Mouse (Mus musculus): ENCODE measurements around the gene Npy1r. TPM values are rescaled to one million over a fixed set of nuclear protein-coding genes. Genes with fewer than 3 reads are reported as not detected.

The Npy1r gene
- polyA plus RNA-seq, 1 experiment: 5.6 TPM

DNA sequence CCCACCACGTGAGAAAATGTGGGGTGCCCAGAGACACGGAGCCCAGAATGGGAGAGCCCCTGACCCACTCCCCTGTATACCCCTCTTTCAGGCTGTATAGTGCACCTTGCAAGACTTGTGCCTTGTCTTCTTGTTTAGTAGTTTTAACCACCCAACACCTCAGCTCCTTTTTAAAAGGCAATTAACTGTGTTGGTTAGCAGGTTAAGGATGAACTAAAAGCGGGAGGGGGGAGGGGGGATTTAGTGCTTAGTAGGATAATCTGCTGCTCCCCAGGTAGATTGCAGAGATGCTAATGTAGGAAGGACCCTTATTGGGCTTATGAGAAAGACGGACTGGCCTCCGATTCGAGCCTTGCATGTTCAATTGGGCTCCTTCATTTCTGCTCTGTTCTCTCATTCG lies 1.0 kb downstream of the Npy1r start:
- H3K4me1 ChIP-seq (ENCODE audit: control insufficient read depth, insufficient read depth, low read length): no peaks in the 10 kb centered on the region
- no peak for DNase-seq
- WGBS: 8% methylated on average over 7 of the region's 7 CpGs
- no peaks in the 10 kb centered on the region; the same call in 1 of the 2 replicates for H3K27me3 ChIP-seq (replicated peaks; ENCODE audit: control insufficient read depth, insufficient read depth, low read length)
- no peak for TF ChIP-seq POLR2A (IDR thresholded peaks at IDR 0.05; ENCODE audit: low read depth, low read length)
- TF ChIP-seq CTCF (conservative IDR thresholded peaks at IDR 0.05; ENCODE audit: insufficient read depth, insufficient read length, low read depth, low read length): no peak
- H3K36me3 ChIP-seq (ENCODE audit: control insufficient read depth, insufficient read depth, low read length): no peaks in the 10 kb centered on the region
- H3K27ac ChIP-seq (ENCODE audit: insufficient read depth, low read depth, low read length): no peak overlapping the region
- peak overlapping the region; percentile 37; the same call in 1 of the 2 replicates for H3K4me3 ChIP-seq (ENCODE audit: insufficient read depth, low read depth, low read length)

DNA sequence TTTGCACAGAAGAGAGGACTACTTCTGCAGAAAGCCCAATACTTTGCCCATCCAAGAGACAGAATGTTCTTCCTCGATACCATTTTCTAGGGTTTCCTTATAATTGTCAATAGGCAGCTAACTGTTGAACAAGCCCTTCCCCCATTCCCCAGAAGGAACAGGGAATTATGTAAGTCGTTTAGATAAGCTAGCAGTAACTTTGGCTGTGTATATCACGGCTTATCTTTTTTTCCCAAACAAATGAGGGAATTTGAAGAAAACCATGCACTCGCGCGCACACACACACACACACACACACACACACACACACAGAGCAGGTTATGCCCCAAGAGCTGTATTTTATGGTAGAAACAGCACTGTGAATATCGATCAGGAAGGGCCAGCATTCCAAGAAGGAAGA lies 1.8 kb downstream of the Npy1r start:
- TF ChIP-seq CTCF (conservative IDR thresholded peaks at IDR 0.05; ENCODE audit: insufficient read depth, insufficient read length, low read depth, low read length) (no peak), POLR2A (IDR thresholded peaks at IDR 0.05; ENCODE audit: low read depth, low read length) (no peak)
- Histone ChIP-seq H3K36me3 (ENCODE audit: control insufficient read depth, insufficient read depth, low read length) (no peaks in the 10 kb centered on the region), H3K27me3 (replicated peaks; ENCODE audit: control insufficient read depth, insufficient read depth, low read length) (no peaks in the 10 kb centered on the region; the same call in 1 of the 2 replicates), H3K4me3 (ENCODE audit: insufficient read depth, low read depth, low read length) (no peak overlapping the region), H3K4me1 (ENCODE audit: control insufficient read depth, insufficient read depth, low read length) (no peaks in the 10 kb centered on the region), H3K27ac (ENCODE audit: insufficient read depth, low read depth, low read length) (no peak overlapping the region)
- no peak for DNase-seq
- WGBS: 72% methylated on average over 7 of the region's 7 CpGs

DNA sequence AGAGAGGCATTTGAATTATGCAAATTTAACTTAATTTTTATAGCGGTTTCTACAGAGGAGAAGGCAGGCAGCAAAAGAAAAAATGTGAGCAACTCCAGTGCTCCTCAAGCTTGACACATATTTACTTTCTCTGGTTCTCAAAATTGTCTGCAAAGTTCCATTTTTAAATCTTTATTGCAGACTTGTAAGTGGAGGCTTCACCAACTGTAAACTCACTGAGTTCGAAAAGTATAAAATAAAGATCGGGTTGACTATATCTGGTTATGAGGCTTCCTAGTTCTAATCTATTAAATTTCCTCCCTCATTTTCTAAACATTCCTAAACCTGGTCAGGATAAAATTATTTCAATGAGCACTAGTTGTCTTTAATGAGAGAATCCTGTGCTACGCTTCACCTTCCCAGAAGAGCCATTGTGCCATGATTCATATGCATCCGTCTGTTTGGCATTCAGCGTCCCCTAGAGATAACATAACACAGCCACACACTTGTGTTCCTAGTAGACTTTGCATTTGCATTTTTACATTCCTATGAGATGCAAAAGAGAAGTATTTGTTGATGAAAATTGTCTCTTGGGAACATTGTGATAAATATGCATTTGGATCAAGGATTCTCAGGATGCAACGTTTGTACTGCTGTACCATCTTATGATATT lies 17.5 kb downstream of the Npy1r start:
- no peak for TF ChIP-seq CTCF (conservative IDR thresholded peaks at IDR 0.05; ENCODE audit: insufficient read depth, insufficient read length, low read depth, low read length)
- no peak for TF ChIP-seq POLR2A (IDR thresholded peaks at IDR 0.05; ENCODE audit: low read depth, low read length)
- Histone ChIP-seq H3K27me3 (replicated peaks; ENCODE audit: control insufficient read depth, insufficient read depth, low read length) (no peaks in the 10 kb centered on the region), H3K36me3 (ENCODE audit: control insufficient read depth, insufficient read depth, low read length) (no peaks in the 10 kb centered on the region), H3K4me3 (ENCODE audit: insufficient read depth, low read depth, low read length) (no peak overlapping the region), H3K4me1 (ENCODE audit: control insufficient read depth, insufficient read depth, low read length) (no peaks in the 10 kb centered on the region), H3K27ac (ENCODE audit: insufficient read depth, low read depth, low read length) (no peak overlapping the region)
- 85% methylated on average over 7 of the region's 7 CpGs for WGBS
- DNase-seq: no peak

DNA sequence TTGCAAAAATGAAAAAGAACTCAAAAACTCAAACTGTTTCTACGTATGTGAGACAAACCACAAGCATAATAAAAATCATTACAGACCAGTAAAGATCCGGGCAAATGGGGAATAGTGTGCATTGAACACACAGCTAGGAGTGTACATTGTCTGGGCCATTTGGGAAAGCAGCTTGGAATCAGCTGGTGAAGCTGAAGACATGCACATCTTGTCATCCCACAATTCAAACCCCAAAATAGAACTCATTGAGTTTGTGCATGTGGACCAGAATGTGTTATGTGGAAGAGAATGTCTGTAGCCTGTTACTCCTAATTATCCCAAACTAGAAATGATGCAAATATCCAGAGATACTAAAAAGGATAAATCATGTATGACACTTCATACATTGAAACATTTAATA lies 25.8 kb downstream of the Npy1r start:
- no peaks in the 10 kb centered on the region for H3K4me1 ChIP-seq (ENCODE audit: control insufficient read depth, insufficient read depth, low read length)
- H3K27me3 ChIP-seq (replicated peaks; ENCODE audit: control insufficient read depth, insufficient read depth, low read length): no peaks in the 10 kb centered on the region
- no peak overlapping the region for H3K4me3 ChIP-seq (ENCODE audit: insufficient read depth, low read depth, low read length)
- TF ChIP-seq POLR2A (IDR thresholded peaks at IDR 0.05; ENCODE audit: low read depth, low read length) (no peak), CTCF (conservative IDR thresholded peaks at IDR 0.05; ENCODE audit: insufficient read depth, insufficient read length, low read depth, low read length) (no peak)
- H3K36me3 ChIP-seq (ENCODE audit: control insufficient read depth, insufficient read depth, low read length): no peaks in the 10 kb centered on the region
- WGBS: 86% methylated on average over 2 of the region's 2 CpGs
- DNase-seq: no peak
- no peak overlapping the region for H3K27ac ChIP-seq (ENCODE audit: insufficient read depth, low read depth, low read length)

DNA sequence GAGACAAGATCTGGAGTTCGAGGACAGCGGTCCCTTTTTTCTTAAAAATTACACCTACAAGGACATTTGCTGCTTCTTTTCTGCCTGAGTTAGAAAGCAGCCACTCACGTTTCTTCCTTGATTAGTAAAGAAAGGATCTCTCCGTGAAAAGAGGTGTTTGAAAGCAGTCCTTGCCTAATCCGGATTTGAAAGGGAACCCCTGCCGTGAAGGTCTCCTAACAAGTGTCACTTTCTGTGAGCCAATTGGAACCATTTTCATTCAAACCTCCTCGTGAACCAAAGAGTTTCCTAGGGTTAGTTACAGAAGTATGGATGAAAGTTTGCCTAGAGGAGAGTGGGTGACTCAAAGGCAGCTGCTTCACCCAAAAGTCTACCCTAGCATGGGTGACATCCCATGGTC lies 32.5 kb downstream of the Npy1r start:
- no peaks in the 10 kb centered on the region for H3K27me3 ChIP-seq (replicated peaks; ENCODE audit: control insufficient read depth, insufficient read depth, low read length)
- TF ChIP-seq CTCF (conservative IDR thresholded peaks at IDR 0.05; ENCODE audit: insufficient read depth, insufficient read length, low read depth, low read length) (no peak), POLR2A (IDR thresholded peaks at IDR 0.05; ENCODE audit: low read depth, low read length) (no peak)
- 49% methylated on average over 7 of the region's 7 CpGs for WGBS
- DNase-seq: no peak
- H3K36me3 ChIP-seq (ENCODE audit: control insufficient read depth, insufficient read depth, low read length): no peaks in the 10 kb centered on the region
- H3K4me3 ChIP-seq (ENCODE audit: insufficient read depth, low read depth, low read length): no peak overlapping the region
- no peak overlapping the region for H3K27ac ChIP-seq (ENCODE audit: insufficient read depth, low read depth, low read length)
- H3K4me1 ChIP-seq (ENCODE audit: control insufficient read depth, insufficient read depth, low read length): no peaks in the 10 kb centered on the region

DNA sequence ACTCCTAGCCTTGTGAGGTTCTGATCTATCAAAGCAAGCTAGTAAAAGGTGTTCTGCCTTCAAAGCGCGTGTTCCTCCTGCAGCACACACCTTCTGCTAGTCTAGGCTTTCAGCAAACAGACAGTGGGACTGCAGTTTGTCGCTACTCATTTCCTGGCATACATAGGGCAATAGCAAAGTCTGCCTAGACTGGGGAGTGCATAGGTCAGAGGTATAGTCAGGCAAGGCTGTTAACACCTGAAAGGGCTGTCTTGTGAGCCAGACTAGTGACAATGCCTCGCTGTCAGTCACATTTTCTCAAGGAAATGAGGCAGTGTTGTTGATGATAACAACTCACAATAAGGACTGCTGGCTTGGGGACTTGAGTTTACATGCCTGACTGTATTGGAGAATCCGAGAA lies 35.0 kb downstream of the Npy1r start:
- WGBS: 63% methylated on average over 5 of the region's 5 CpGs
- Histone ChIP-seq H3K27me3 (replicated peaks; ENCODE audit: control insufficient read depth, insufficient read depth, low read length) (no peaks in the 10 kb centered on the region), H3K27ac (ENCODE audit: insufficient read depth, low read depth, low read length) (no peak overlapping the region), H3K4me1 (ENCODE audit: control insufficient read depth, insufficient read depth, low read length) (no peaks in the 10 kb centered on the region), H3K4me3 (ENCODE audit: insufficient read depth, low read depth, low read length) (no peak overlapping the region), H3K36me3 (ENCODE audit: control insufficient read depth, insufficient read depth, low read length) (no peaks in the 10 kb centered on the region)
- DNase-seq: no peak
- TF ChIP-seq POLR2A (IDR thresholded peaks at IDR 0.05; ENCODE audit: low read depth, low read length) (no peak), CTCF (conservative IDR thresholded peaks at IDR 0.05; ENCODE audit: insufficient read depth, insufficient read length, low read depth, low read length) (no peak)

DNA sequence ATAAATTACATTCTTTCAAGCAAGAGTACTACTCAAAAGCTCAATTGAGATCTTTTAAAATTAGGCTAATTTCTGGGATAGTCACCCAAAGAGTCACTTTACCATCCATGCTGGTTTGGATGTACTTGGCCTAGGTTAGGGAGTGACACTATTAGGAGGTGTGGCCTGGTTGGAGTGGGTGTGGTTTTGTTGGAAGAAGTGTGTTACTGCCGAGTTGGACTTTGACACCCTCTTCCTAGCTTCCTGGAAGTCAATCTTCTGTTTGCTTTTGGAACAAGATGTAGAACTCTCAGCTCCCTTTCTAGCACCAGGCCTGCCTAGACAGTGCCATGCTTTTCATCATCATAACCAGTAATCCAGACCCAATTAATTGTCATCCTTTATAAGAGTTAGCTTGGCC lies 45.4 kb downstream of the Npy1r start:
- WGBS: 24% methylated on average over 1 of the region's 1 CpGs
- no peak overlapping the region for H3K27ac ChIP-seq (ENCODE audit: insufficient read depth, low read depth, low read length)
- no peak for TF ChIP-seq POLR2A (IDR thresholded peaks at IDR 0.05; ENCODE audit: low read depth, low read length)
- no peak for TF ChIP-seq CTCF (conservative IDR thresholded peaks at IDR 0.05; ENCODE audit: insufficient read depth, insufficient read length, low read depth, low read length)
- no peaks in the 10 kb centered on the region for H3K36me3 ChIP-seq (ENCODE audit: control insufficient read depth, insufficient read depth, low read length)
- no peak for DNase-seq
- no peaks in the 10 kb centered on the region for H3K4me1 ChIP-seq (ENCODE audit: control insufficient read depth, insufficient read depth, low read length)
- H3K4me3 ChIP-seq (ENCODE audit: insufficient read depth, low read depth, low read length): no peak overlapping the region
- H3K27me3 ChIP-seq (replicated peaks; ENCODE audit: control insufficient read depth, insufficient read depth, low read length): no peaks in the 10 kb centered on the region
